8 mouse cellular contexts compared by ENCODE assay signal in genomic region chr17:24737135-24737810, GRCm38 (mm10). TPM values are rescaled to one million over a fixed set of nuclear protein-coding genes. Genes with fewer than 3 reads are reported as not detected.
A peak's percentile ranks its signal among the peaks of the same experiment; 100 is the strongest.
DNase-seq lines count a peak whose midpoint lies in the region; ATAC-seq lines count a peak whose summit lies in the region.

No protein-coding gene starts in this region.

- 22% methylated on average over 8 of the region's 8 CpGs for WGBS in heart, embryonic 15.5 days
- WGBS in embryonic facial prominence, embryonic 13.5 days, result 19% methylated on average over 8 of the region's 8 CpGs
- 20% methylated on average over 8 of the region's 8 CpGs for WGBS in kidney, embryonic 14.5 days
- WGBS in midbrain, embryonic 13.5 days, result 24% methylated on average over 8 of the region's 8 CpGs

- no peak overlapping the region for H3K27ac ChIP-seq in heart, embryonic 15.5 days
- H3K27ac ChIP-seq in embryonic facial prominence, embryonic 13.5 days, result no peak overlapping the region
- no peak overlapping the region for H3K27ac ChIP-seq in kidney, embryonic 14.5 days (ENCODE audit: low read depth, low read length)
- no peak overlapping the region for H3K27ac ChIP-seq in midbrain, embryonic 13.5 days

- peak overlapping the region; percentile 56 for H3K4me3 ChIP-seq in heart, embryonic 15.5 days
- peak overlapping the region; percentile 59 for H3K4me3 ChIP-seq in embryonic facial prominence, embryonic 13.5 days
- peak overlapping the region; percentile 66 for H3K4me3 ChIP-seq in kidney, embryonic 14.5 days (ENCODE audit: low read length)
- H3K4me3 ChIP-seq in midbrain, embryonic 13.5 days (replicated peaks), result peak overlapping the region; percentile 52

- H3K4me1 ChIP-seq in heart, embryonic 15.5 days (replicated peaks), result peaks cover 23% of the 10 kb centered on the region
- peaks cover 17% of the 10 kb centered on the region for H3K4me1 ChIP-seq in embryonic facial prominence, embryonic 13.5 days
- H3K4me1 ChIP-seq in kidney, embryonic 14.5 days (ENCODE audit: control insufficient read depth, insufficient read depth, low read length), result peaks cover 7% of the 10 kb centered on the region; the same call in 1 of the 2 replicates
- peaks cover 15% of the 10 kb centered on the region for H3K4me1 ChIP-seq in midbrain, embryonic 13.5 days (replicated peaks)

- ATAC-seq in heart, embryonic 15.5 days (replicated peaks; ENCODE audit: insufficient number of reproducible peaks, insufficient read depth, low FRiP score, low read depth), result no peak
- ATAC-seq in embryonic facial prominence, embryonic 13.5 days (ENCODE audit: insufficient number of reproducible peaks, insufficient read depth, low FRiP score, low TSS enrichment, low read depth), result no peak
- ATAC-seq in kidney, embryonic 14.5 days (ENCODE audit: low FRiP score, low TSS enrichment), result no peak
- no peak for ATAC-seq in midbrain, embryonic 13.5 days

- peak overlapping the region; percentile 58 for H3K9ac ChIP-seq in heart, embryonic 15.5 days
- H3K9ac ChIP-seq in embryonic facial prominence, embryonic 13.5 days, result peak overlapping the region; percentile 72
- peak overlapping the region; percentile 72; the same call in 1 of the 2 replicates for H3K9ac ChIP-seq in kidney, embryonic 14.5 days (ENCODE audit: low read depth, low read length)
- H3K9ac ChIP-seq in midbrain, embryonic 13.5 days (replicated peaks), result peak overlapping the region; percentile 57; the same call in 1 of the 2 replicates

- H3K27me3 ChIP-seq in heart, embryonic 15.5 days, result no peaks in the 10 kb centered on the region
- H3K27me3 ChIP-seq in embryonic facial prominence, embryonic 13.5 days, result no peaks in the 10 kb centered on the region
- H3K27me3 ChIP-seq in kidney, embryonic 14.5 days (ENCODE audit: control insufficient read depth, insufficient read depth, low read length), result no peaks in the 10 kb centered on the region
- peaks cover 7% of the 10 kb centered on the region; the same call in 1 of the 2 replicates for H3K27me3 ChIP-seq in midbrain, embryonic 13.5 days

- peak overlapping the region; percentile 75 for H3K4me2 ChIP-seq in heart, embryonic 15.5 days
- peak overlapping the region; percentile 85 for H3K4me2 ChIP-seq in embryonic facial prominence, embryonic 13.5 days
- H3K4me2 ChIP-seq in kidney, embryonic 14.5 days (replicated peaks; ENCODE audit: low read depth, low read length), result peak overlapping the region; percentile 86
- peak overlapping the region; percentile 81 for H3K4me2 ChIP-seq in midbrain, embryonic 13.5 days (replicated peaks)

- no peaks in the 10 kb centered on the region for H3K9me3 ChIP-seq in heart, embryonic 15.5 days (replicated peaks)
- no peaks in the 10 kb centered on the region for H3K9me3 ChIP-seq in embryonic facial prominence, embryonic 13.5 days
- no peaks in the 10 kb centered on the region for H3K9me3 ChIP-seq in kidney, embryonic 14.5 days (ENCODE audit: control insufficient read depth, low read length)
- no peaks in the 10 kb centered on the region for H3K9me3 ChIP-seq in midbrain, embryonic 13.5 days

- 0 out of 2 replicates have a peak, but pooled peaks cover 11% of the 10 kb centered on the region for H3K36me3 ChIP-seq in heart, embryonic 15.5 days
- peaks cover 24% of the 10 kb centered on the region for H3K36me3 ChIP-seq in embryonic facial prominence, embryonic 13.5 days
- H3K36me3 ChIP-seq in kidney, embryonic 14.5 days (ENCODE audit: control insufficient read depth, insufficient read depth, low read length), result peaks cover 12% of the 10 kb centered on the region; the same call in 1 of the 2 replicates
- H3K36me3 ChIP-seq in midbrain, embryonic 13.5 days, result no peaks in the 10 kb centered on the region

- DNase-seq in heart, adult 8-10 months (ENCODE audit: low spot score), result no peak
- no peak for DNase-seq in c-Kit-positive CD71-positive TER-119-positive erythroid progenitor cells, embryonic 14.5 days (ENCODE audit: low spot score)
- no peak for DNase-seq in gastrocnemius, adult 18-20 months (ENCODE audit: low spot score)
- no peak for DNase-seq in spleen, adult 18-20 months

RNA-seq across cellular contexts. Expression of gene Msrb1, which starts 0.8 kb away (rescaled TPM):
- 21.4 and 25.6 TPM in 2 replicates for polyA plus RNA-seq in heart, embryonic 15.5 days (2015; fragmentation: Nextera tagmentation; extraction: Ambion mirVana)
- 100 to 1,000 TPM; 172 to 208 (median 186) TPM for total RNA-seq in heart, adult 8-10 months (2022)
- 27.8 and 27.9 TPM in 2 replicates for polyA plus RNA-seq in embryonic facial prominence, embryonic 13.5 days (2015; fragmentation: Nextera tagmentation; extraction: Ambion mirVana)
- 35.2 and 39.0 TPM in 2 replicates for polyA plus RNA-seq in kidney, embryonic 14.5 days (2014; fragmentation: Nextera tagmentation; extraction: Ambion mirVana)
- polyA plus RNA-seq in midbrain, embryonic 13.5 days (2015; fragmentation: Nextera tagmentation; extraction: Ambion mirVana), result 18.0 and 19.6 TPM in 2 replicates
- 100 to 1,000 TPM; 139 to 179 TPM for total RNA-seq in gastrocnemius, adult 18-20 months (2021)

RNA-seq across cellular contexts. Expression of gene Rpl3l, which starts 9.7 kb away (rescaled TPM):
- polyA plus RNA-seq in heart, embryonic 15.5 days (2015; fragmentation: Nextera tagmentation; extraction: Ambion mirVana), result 1.4 and 1.6 TPM in 2 replicates
- total RNA-seq in heart, adult 8-10 months (2022), result 100 to 1,000 TPM; 389 to 453 (median 417) TPM
- polyA plus RNA-seq in embryonic facial prominence, embryonic 13.5 days (2015; fragmentation: Nextera tagmentation; extraction: Ambion mirVana), result not detected in 2 replicates
- not detected in 2 replicates for polyA plus RNA-seq in kidney, embryonic 14.5 days (2014; fragmentation: Nextera tagmentation; extraction: Ambion mirVana)
- not detected in 2 replicates for polyA plus RNA-seq in midbrain, embryonic 13.5 days (2015; fragmentation: Nextera tagmentation; extraction: Ambion mirVana)
- 100 to 1,000 TPM; 764 to 767 TPM for total RNA-seq in gastrocnemius, adult 18-20 months (2021)

RNA-seq across cellular contexts. Expression of gene Ndufb10, which starts 13.0 kb away (rescaled TPM):
- polyA plus RNA-seq in heart, embryonic 15.5 days (2015; fragmentation: Nextera tagmentation; extraction: Ambion mirVana), result 410 and 528 TPM in 2 replicates
- 1,000 to 10,000 TPM in 1 of 4 experiments, 100 to 1,000 TPM in 3; 975 to 1,073 (median 990) TPM for total RNA-seq in heart, adult 8-10 months (2022)
- 217 and 229 TPM in 2 replicates for polyA plus RNA-seq in embryonic facial prominence, embryonic 13.5 days (2015; fragmentation: Nextera tagmentation; extraction: Ambion mirVana)
- polyA plus RNA-seq in kidney, embryonic 14.5 days (2014; fragmentation: Nextera tagmentation; extraction: Ambion mirVana), result 225 and 229 TPM in 2 replicates
- 257 and 260 TPM in 2 replicates for polyA plus RNA-seq in midbrain, embryonic 13.5 days (2015; fragmentation: Nextera tagmentation; extraction: Ambion mirVana)
- total RNA-seq in gastrocnemius, adult 18-20 months (2021), result 100 to 1,000 TPM; 428 to 481 TPM

RNA-seq across cellular contexts. Expression of gene Hs3st6, which starts 15.5 kb away (rescaled TPM):
- 0.33 and 0.37 TPM in 2 replicates for polyA plus RNA-seq in heart, embryonic 15.5 days (2015; fragmentation: Nextera tagmentation; extraction: Ambion mirVana)
- total RNA-seq in heart, adult 8-10 months (2022), result not detected
- 17.9 and 21.6 TPM in 2 replicates for polyA plus RNA-seq in embryonic facial prominence, embryonic 13.5 days (2015; fragmentation: Nextera tagmentation; extraction: Ambion mirVana)
- polyA plus RNA-seq in kidney, embryonic 14.5 days (2014; fragmentation: Nextera tagmentation; extraction: Ambion mirVana), result 32.7 and 35.9 TPM in 2 replicates
- 0.13 and 0.22 TPM in 2 replicates for polyA plus RNA-seq in midbrain, embryonic 13.5 days (2015; fragmentation: Nextera tagmentation; extraction: Ambion mirVana)
- not detected for total RNA-seq in gastrocnemius, adult 18-20 months (2021)

RNA-seq across cellular contexts. Expression of gene Rps2, which starts 19.4 kb away (rescaled TPM):
- 770 and 917 TPM in 2 replicates for polyA plus RNA-seq in heart, embryonic 15.5 days (2015; fragmentation: Nextera tagmentation; extraction: Ambion mirVana)
- 100 to 1,000 TPM; 631 to 768 (median 679) TPM for total RNA-seq in heart, adult 8-10 months (2022)
- 1,313 and 1,443 TPM in 2 replicates for polyA plus RNA-seq in embryonic facial prominence, embryonic 13.5 days (2015; fragmentation: Nextera tagmentation; extraction: Ambion mirVana)
- 1,741 and 1,827 TPM in 2 replicates for polyA plus RNA-seq in kidney, embryonic 14.5 days (2014; fragmentation: Nextera tagmentation; extraction: Ambion mirVana)
- 770 and 771 TPM in 2 replicates for polyA plus RNA-seq in midbrain, embryonic 13.5 days (2015; fragmentation: Nextera tagmentation; extraction: Ambion mirVana)
- total RNA-seq in gastrocnemius, adult 18-20 months (2021), result 100 to 1,000 TPM; 548 to 574 TPM
